Mouse (Mus musculus) CH12.LX (cell line): ENCODE measurements around the gene St6gal1.

ENCODE experiments used
- CTCF ChIP-seq, 2 experiments: IDR thresholded peaks in 1 of 2; conservative IDR thresholded peaks in 1 of 2; 2 replicates each; pipeline ENCODE4 v1.5.1; 2011 to 2012; ENCODE audit warnings: low read depth in 2 of 2, low read length in 2 of 2, improper control_type of control experiment in 1 of 2, inconsistent platforms in 1 of 2, mild to moderate bottlenecking in 1 of 2, moderate library complexity in 1 of 2
- ELF1 ChIP-seq: IDR thresholded peaks from 2 replicates; pipeline ENCODE4 v1.6.1; 2014; ENCODE audit warnings: low read depth, mild to moderate bottlenecking, inconsistent platforms, low read length, improper control_type of control experiment
- KAT2A ChIP-seq: IDR thresholded peaks from 2 replicates; pipeline ENCODE4 v1.6.1; 2012; ENCODE audit warnings: low read length, improper control_type of control experiment, inconsistent platforms; ENCODE audit not compliant: insufficient replicate concordance
- POLR2A ChIP-seq: IDR thresholded peaks from 2 replicates; pipeline ENCODE4 v1.6.1; 2011; ENCODE audit warnings: low read depth, mild to moderate bottlenecking, improper control_type of control experiment, low read length
- POLR2AphosphoS2 ChIP-seq: IDR thresholded peaks from 2 replicates; pipeline ENCODE4 v1.6.1; 2011; ENCODE audit warnings: low read depth, low read length, improper control_type of control experiment
- ZNF384 ChIP-seq: IDR thresholded peaks from 2 replicates; pipeline ENCODE4 v1.6.1; 2012; ENCODE audit warnings: low read depth, low read length, improper control_type of control experiment, inconsistent platforms

DNA sequence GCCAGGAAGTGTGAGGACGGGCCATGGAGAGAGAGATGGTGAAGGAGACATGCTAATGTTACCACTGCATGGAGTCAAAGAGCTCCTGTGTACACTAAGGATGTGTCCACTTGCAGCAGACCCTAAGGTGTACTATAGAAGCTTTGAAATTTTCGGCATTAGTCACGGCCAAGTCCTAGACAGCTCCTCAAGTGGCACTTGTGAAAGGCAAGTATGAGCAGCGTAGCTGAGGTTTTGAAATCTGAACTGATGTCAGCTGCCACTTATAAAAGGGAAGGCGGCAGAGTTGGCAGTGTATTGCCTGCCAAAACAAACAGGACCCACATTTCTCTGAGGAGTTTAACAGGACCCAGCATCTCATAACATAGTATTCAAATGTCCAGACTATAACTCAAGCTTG, 71.2 kb downstream of the St6gal1 start:
- TF ChIP-seq POLR2AphosphoS2 = no peak
- no peak for TF ChIP-seq POLR2A
- no peak for TF ChIP-seq ZNF384
- TF ChIP-seq CTCF (conservative IDR thresholded peaks at IDR 0.05 in 1 of 2, IDR thresholded peaks at IDR 0.05 in 1 of 2; ENCODE audit: low read depth in 2 of 2, low read length in 2 of 2) = no peak
- no peak for TF ChIP-seq KAT2A
- peak; percentile 5; the same call in 1 of the 2 replicates for TF ChIP-seq ELF1
